Mouse (Mus musculus): ENCODE measurements around the gene Mfsd13b. TPM values are rescaled to one million over a fixed set of nuclear protein-coding genes. Genes with fewer than 3 reads are reported as not detected.
"Not testable (repeated sequence)": the region's sequence is repeated elsewhere in the genome, so short reads cannot be mapped to it uniquely, and the experiment has no call there.

Mfsd13b gene
- polyA plus RNA-seq, 1 experiment, result not detected

DNA sequence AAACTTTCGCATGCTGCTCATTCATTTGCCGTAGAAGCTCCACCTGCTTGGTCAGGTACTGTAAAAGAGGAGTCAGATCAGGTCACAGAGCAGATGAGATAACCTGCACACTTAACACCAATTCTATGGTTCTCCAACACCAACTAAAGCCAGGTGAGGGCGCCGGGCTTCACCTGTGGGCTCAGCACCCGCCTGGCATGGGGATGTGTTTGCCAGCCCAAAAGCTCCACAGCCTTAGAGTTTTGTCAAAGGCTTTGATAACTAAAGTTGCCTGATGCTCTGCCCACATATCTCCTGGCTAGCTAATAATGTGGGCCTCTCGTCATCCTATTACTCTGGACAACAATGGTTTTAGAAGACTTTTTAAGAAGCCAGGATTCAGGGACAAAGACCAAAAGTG, 21.7 kb upstream of the Mfsd13b start:
- Histone ChIP-seq H3K4me1 (ENCODE audit: control insufficient read depth, insufficient read depth, low read length) (no peaks in the 10 kb centered on the region), H3K27ac (ENCODE audit: insufficient read depth, low read length) (no peak overlapping the region), H3K36me3 (ENCODE audit: control insufficient read depth, insufficient read depth, low read length, poor library complexity, severe bottlenecking) (peaks cover 30% of the 10 kb centered on the region), H3K27me3 (ENCODE audit: control insufficient read depth, insufficient read depth, low read length, poor library complexity, severe bottlenecking) (no peaks in the 10 kb centered on the region), H3K4me3 (ENCODE audit: low read depth, low read length) (no peak overlapping the region), H3K9ac (ENCODE audit: low read depth, poor library complexity, severe bottlenecking) (no peak overlapping the region), H3K9me3 (replicated peaks; ENCODE audit: control insufficient read depth, insufficient read depth, low read length, poor library complexity, severe bottlenecking) (no peaks in the 10 kb centered on the region)
- TF ChIP-seq EP300 (IDR thresholded peaks at IDR 0.05; ENCODE audit: insufficient read depth, low read depth, low read length), result no peak
- peak; percentile 7 for TF ChIP-seq CTCF (IDR thresholded peaks at IDR 0.05; ENCODE audit: low read depth, low read length)
- TF ChIP-seq POLR2A (IDR thresholded peaks at IDR 0.05; ENCODE audit: insufficient read depth, low read length), result no peak

DNA sequence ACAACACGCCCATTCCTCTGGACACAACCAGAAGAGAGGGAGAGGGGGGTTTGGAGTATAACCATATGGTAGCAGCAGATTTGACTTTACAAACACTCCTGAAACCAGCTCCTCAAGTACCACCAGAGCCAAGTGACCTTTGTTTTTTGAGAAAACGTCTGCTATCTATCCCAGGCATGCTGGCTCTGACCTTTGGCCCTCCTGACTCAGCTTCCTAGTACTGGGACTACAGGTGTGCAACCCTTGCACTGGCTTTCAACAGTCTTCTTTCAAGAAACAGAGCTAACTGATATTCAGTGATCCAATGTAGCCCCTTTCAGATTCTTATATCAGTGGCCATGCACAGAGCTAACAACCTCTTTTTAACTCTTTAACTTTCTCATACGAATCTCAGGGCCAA, 20.4 kb upstream of the Mfsd13b start:
- Histone ChIP-seq H3K9me3 (replicated peaks; ENCODE audit: control insufficient read depth, insufficient read depth, low read length, poor library complexity, severe bottlenecking) (no peaks in the 10 kb centered on the region), H3K27me3 (ENCODE audit: control insufficient read depth, insufficient read depth, low read length, poor library complexity, severe bottlenecking) (no peaks in the 10 kb centered on the region), H3K27ac (ENCODE audit: insufficient read depth, low read length) (no peak overlapping the region), H3K36me3 (ENCODE audit: control insufficient read depth, insufficient read depth, low read length, poor library complexity, severe bottlenecking) (peaks cover 30% of the 10 kb centered on the region), H3K4me3 (ENCODE audit: low read depth, low read length) (no peak overlapping the region), H3K4me1 (ENCODE audit: control insufficient read depth, insufficient read depth, low read length) (no peaks in the 10 kb centered on the region), H3K9ac (ENCODE audit: low read depth, poor library complexity, severe bottlenecking) (no peak overlapping the region)
- TF ChIP-seq CTCF (IDR thresholded peaks at IDR 0.05; ENCODE audit: low read depth, low read length) (no peak), POLR2A (IDR thresholded peaks at IDR 0.05; ENCODE audit: insufficient read depth, low read length) (no peak), EP300 (IDR thresholded peaks at IDR 0.05; ENCODE audit: insufficient read depth, low read depth, low read length) (no peak)

DNA sequence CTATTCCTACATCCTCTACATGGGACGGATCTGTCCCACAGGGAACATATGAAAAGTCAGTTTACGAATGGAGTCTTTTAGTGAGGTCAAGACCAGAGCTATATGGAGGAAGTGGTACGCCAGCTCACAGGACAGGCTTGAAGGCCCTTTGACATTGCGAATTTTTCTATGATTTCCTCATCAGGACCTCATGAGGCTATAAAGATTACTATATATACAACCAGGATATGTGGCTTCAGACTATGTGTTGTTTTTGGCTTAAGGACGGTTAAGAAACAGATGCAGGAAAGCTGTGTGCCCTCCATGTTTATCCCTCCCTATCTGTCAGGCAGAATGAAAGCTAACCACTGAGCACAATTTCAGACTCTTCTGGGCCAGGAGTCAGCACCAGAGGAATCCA, 19.2 kb upstream of the Mfsd13b start:
- TF ChIP-seq CTCF (IDR thresholded peaks at IDR 0.05; ENCODE audit: low read depth, low read length) (no peak), POLR2A (IDR thresholded peaks at IDR 0.05; ENCODE audit: insufficient read depth, low read length) (no peak), EP300 (IDR thresholded peaks at IDR 0.05; ENCODE audit: insufficient read depth, low read depth, low read length) (no peak)
- H3K9me3 ChIP-seq (replicated peaks; ENCODE audit: control insufficient read depth, insufficient read depth, low read length, poor library complexity, severe bottlenecking), result no peaks in the 10 kb centered on the region
- peaks cover 23% of the 10 kb centered on the region for H3K36me3 ChIP-seq (ENCODE audit: control insufficient read depth, insufficient read depth, low read length, poor library complexity, severe bottlenecking)
- H3K27ac ChIP-seq (ENCODE audit: insufficient read depth, low read length), result no peak overlapping the region
- no peak overlapping the region for H3K9ac ChIP-seq (ENCODE audit: low read depth, poor library complexity, severe bottlenecking)
- H3K27me3 ChIP-seq (ENCODE audit: control insufficient read depth, insufficient read depth, low read length, poor library complexity, severe bottlenecking), result no peaks in the 10 kb centered on the region
- H3K4me3 ChIP-seq (ENCODE audit: low read depth, low read length), result no peak overlapping the region
- H3K4me1 ChIP-seq (ENCODE audit: control insufficient read depth, insufficient read depth, low read length), result no peaks in the 10 kb centered on the region

DNA sequence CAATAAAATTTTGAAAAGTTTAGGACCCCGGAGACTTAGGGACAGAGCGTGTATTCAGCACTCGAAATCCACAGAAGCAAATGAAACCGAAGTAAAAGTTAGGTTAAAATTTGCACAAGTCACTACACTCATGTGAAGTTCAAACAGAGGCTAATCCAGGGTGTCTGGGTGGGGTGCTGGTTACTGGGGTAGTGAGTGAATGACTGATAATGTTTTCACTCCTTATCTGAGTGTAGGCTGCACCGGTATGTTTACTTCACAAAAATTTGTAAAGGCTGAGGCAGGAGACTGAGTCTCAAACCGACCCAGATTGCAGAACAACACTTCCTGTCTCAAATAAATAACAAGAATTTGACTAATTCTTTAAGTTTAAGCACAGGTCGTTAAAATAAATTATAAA, 13.1 kb upstream of the Mfsd13b start:
- Histone ChIP-seq H3K36me3 (ENCODE audit: control insufficient read depth, insufficient read depth, low read length, poor library complexity, severe bottlenecking) (peaks cover 7% of the 10 kb centered on the region), H3K27ac (ENCODE audit: insufficient read depth, low read length) (no peak overlapping the region), H3K9me3 (replicated peaks; ENCODE audit: control insufficient read depth, insufficient read depth, low read length, poor library complexity, severe bottlenecking) (no peaks in the 10 kb centered on the region), H3K27me3 (ENCODE audit: control insufficient read depth, insufficient read depth, low read length, poor library complexity, severe bottlenecking) (no peaks in the 10 kb centered on the region), H3K9ac (ENCODE audit: low read depth, poor library complexity, severe bottlenecking) (no peak overlapping the region), H3K4me3 (ENCODE audit: low read depth, low read length) (no peak overlapping the region), H3K4me1 (ENCODE audit: control insufficient read depth, insufficient read depth, low read length) (no peaks in the 10 kb centered on the region)
- TF ChIP-seq CTCF (IDR thresholded peaks at IDR 0.05; ENCODE audit: low read depth, low read length) (no peak), POLR2A (IDR thresholded peaks at IDR 0.05; ENCODE audit: insufficient read depth, low read length) (no peak), EP300 (IDR thresholded peaks at IDR 0.05; ENCODE audit: insufficient read depth, low read depth, low read length) (no peak)

DNA sequence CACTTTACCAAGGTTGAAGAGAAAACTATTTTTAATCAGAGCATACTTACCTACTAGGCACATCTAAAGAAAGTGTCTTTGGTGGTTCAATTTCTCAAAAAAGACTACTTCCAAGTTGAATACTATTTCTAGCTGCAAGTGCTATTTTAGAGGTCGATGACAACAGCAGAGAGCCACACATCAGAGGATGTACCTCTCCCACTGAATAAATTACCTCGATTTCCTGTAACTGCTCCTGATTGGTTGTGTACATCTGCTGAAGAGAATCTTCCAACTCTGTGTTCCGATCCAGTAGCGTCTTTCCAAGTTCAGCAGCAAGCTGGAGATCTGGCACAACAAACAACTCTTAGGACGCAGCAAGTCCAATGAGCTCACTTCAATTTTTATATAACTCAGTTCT, 12.2 kb upstream of the Mfsd13b start:
- H3K4me3 ChIP-seq (ENCODE audit: low read depth, low read length), result no peak overlapping the region
- no peaks in the 10 kb centered on the region for H3K9me3 ChIP-seq (replicated peaks; ENCODE audit: control insufficient read depth, insufficient read depth, low read length, poor library complexity, severe bottlenecking)
- H3K27me3 ChIP-seq (ENCODE audit: control insufficient read depth, insufficient read depth, low read length, poor library complexity, severe bottlenecking), result no peaks in the 10 kb centered on the region
- H3K36me3 ChIP-seq (ENCODE audit: control insufficient read depth, insufficient read depth, low read length, poor library complexity, severe bottlenecking), result peaks cover 7% of the 10 kb centered on the region
- H3K4me1 ChIP-seq (ENCODE audit: control insufficient read depth, insufficient read depth, low read length), result no peaks in the 10 kb centered on the region
- H3K27ac ChIP-seq (ENCODE audit: insufficient read depth, low read length), result no peak overlapping the region
- no peak overlapping the region for H3K9ac ChIP-seq (ENCODE audit: low read depth, poor library complexity, severe bottlenecking)
- TF ChIP-seq CTCF (IDR thresholded peaks at IDR 0.05; ENCODE audit: low read depth, low read length) (no peak), POLR2A (IDR thresholded peaks at IDR 0.05; ENCODE audit: insufficient read depth, low read length) (no peak), EP300 (IDR thresholded peaks at IDR 0.05; ENCODE audit: insufficient read depth, low read depth, low read length) (no peak)

DNA sequence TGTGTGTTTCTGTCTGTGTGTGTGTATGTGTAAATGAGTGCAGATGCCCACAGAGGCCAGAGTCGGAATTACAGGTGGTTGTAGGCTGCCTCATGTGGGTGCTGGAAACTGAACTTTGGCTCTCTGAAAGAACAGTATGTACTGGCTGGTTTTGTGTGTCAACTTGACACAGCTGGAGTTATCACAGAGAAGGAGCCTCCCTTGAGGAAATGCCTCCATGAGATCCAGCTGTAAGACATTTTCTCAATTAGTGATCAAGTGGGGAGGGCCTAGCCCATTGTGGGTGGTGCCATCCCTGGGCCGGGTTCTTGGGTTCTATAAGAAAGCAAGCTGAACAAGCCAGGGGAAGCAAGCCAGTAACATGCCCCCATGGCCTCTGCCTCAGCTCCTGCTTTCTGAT, 9.8 kb upstream of the Mfsd13b start:
- not testable (repeated sequence) for H3K9me3 ChIP-seq (replicated peaks; ENCODE audit: control insufficient read depth, insufficient read depth, low read length, poor library complexity, severe bottlenecking); H3K4me1 ChIP-seq (ENCODE audit: control insufficient read depth, insufficient read depth, low read length); H3K27ac ChIP-seq (ENCODE audit: insufficient read depth, low read length); H3K9ac ChIP-seq (ENCODE audit: low read depth, poor library complexity, severe bottlenecking); H3K4me3 ChIP-seq (ENCODE audit: low read depth, low read length); H3K36me3 ChIP-seq (ENCODE audit: control insufficient read depth, insufficient read depth, low read length, poor library complexity, severe bottlenecking); H3K27me3 ChIP-seq (ENCODE audit: control insufficient read depth, insufficient read depth, low read length, poor library complexity, severe bottlenecking)
